Mouse (Mus musculus): ENCODE measurements around the gene Stkld1. TPM values are rescaled to one million over a fixed set of nuclear protein-coding genes. Genes with fewer than 3 reads are reported as not detected.

Stkld1 gene
- total RNA-seq, 2 experiments from 2014 or later: not detected

DNA sequence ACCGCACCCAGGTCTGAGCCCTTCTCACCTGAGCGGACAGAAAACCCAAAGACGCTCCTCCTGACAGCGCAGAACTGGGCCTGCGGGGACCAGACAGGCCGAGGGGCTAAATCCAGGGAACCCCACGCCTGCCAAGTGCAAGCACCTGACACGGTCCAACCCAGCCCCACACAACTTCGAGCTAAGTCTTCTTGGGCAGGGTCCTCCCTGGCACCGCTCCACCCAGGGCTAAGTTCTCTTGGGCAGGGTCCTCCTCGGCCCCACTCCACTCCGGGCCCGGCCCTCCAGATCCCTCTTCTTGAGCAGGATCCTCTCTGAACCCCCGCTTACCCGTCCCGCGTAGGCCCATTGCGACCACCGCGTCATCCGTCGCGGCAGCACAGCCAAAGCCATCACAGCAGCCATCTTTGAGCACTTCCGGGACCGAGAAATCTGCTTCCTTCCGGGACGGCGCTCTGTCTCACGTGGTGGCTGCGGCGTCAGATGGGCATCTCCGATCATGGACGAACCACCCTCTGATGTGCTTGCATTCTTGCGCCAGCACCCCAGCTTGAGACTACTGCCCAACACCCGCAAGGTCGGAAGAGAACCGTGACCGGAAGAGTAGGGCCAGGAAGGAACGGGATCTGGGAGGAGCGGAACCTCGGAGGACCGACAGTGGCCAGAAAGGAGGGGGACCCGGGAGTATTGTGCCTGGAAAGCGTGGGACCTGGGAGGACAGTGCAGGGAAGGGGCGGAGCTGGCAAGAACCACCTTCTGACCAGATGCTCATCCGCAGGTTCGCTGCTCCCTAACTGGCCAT, 17.7 kb upstream of the Stkld1 start, which contains the start of the genes Surf2 and Surf1:
Gene Surf2, plus strand, starts transcription at position 441 of the 802 bp plus-strand sequence.
Gene Surf1, minus strand, starts transcription at position 604 of the 802 bp plus-strand sequence.
- DNase-seq: peak; percentile 77

DNA sequence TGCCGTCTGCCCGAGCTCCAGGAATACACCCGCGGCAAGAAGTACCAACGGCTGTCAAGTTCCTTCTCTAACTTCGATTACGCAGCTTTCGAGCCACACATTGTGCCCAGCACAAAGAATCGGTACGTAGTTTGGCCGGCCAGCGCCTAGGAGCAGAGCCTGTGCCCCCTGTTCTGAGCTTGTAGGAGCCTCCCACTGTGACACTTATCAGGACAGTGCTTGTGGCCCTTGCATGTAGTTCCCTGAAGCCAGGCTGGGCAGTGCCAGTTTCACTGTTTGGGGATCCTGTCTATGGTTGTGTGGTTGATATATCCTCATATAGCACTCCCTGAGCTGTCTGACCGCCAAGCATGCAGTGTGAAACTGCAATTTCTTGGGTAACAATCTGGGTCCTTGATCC, 17.1 kb upstream of the Stkld1 start:
- DNase-seq: no peak

DNA sequence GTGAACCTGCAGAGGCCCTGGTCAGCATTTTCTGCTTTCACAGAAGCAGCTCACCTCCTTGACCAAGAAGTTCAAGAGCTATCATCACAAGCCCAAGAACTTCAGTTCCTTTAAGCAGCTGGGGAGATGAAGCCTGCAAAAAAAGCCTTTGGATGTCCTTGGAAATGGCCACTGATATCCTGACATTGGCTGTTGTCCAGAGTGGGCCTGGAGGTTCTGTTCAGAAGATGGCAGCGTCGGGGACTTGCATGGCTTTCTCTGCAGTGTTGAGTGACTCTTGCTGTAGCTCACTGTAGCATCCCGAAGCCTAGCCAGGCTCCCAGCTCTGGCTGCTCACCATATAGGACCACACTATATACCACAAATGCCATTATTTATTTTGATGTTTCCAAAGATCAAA, 14.2 kb upstream of the Stkld1 start:
- no peak for DNase-seq

DNA sequence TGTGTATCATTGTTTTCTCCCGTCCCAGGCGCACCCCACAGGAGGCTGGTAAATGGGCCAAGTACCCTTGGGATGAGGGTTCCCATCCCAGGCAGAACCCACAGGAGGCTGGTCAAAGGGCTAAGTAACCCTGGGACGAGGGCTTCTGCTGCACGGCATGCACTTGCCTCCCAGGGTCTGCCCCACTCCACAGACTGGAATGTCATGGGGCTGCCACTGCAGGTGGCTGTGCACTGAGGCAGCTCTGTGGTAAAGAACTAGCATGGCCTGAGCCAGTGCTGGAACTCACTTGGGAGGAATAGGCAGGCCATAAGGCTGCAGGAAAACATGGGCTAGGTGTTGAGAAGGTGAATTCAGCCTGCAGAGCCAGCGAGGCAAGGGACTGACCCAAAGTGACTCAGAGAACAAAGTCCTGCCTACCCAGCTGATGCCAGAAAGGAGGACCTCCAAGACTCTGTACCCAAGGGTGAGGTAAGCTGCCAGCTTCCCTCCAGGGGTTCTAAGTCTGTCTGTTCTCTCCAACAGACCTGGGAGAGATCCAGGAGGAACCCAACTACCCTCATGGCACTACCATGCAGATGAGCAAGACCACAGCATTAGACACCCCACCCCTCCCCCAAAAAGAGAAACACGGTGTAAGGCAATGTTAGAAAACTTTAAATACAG, 13.5 kb upstream of the Stkld1 start:
- DNase-seq: no peak

DNA sequence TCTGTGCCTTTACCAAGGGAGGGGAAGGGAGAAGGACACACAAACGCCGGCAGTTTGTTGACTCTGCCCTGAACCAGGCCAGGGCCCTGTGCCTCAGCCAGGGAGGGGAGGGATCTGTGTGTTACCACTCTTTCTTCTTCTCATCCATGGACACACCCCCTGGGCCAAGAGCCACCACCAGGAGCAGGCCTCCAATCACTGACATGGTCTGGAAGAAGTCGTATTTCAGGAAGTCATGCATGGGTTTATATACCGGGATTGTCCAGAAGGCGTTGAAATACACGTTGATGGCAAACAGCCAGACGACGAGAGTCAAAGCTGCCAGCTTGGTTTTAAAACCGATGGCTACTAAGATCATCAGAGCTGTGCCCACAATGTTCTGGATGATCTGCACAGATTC, 12.1 kb upstream of the Stkld1 start:
- peak; percentile 42 for DNase-seq

DNA sequence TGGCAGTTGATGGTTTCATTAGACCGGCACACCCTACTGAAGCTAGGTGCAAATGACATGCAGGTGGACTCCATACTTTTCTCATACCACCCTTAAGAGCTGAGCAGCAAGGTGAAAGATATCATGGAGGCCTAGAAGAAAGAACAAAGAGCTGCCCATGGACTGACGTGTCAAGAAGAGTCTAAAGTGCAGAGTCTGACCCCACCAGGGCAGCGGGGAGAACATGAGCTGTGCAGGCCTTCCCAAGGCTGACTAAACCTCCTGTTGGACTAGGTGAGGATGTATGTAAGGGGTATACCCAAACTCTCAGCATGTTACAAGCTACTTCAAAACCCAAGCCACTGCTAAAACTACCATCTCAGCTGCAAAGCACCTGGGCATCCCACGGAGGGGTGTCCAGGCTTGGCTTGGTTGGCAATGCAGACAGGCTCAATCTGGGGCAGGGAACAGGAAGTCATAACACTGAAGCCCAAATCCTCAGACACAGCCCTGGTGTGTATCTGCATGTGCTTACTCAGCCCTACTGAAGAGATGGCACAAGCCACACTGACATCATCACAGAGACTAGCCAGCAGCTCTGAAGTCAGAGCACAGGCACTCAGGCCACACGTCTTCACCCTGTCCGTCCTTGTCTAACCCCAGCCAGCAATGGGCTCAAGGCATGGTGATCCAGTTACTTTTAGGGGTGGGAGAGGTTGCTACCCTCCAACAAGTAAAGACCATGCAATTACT, 5.9 kb upstream of the Stkld1 start:
- no peak for DNase-seq

DNA sequence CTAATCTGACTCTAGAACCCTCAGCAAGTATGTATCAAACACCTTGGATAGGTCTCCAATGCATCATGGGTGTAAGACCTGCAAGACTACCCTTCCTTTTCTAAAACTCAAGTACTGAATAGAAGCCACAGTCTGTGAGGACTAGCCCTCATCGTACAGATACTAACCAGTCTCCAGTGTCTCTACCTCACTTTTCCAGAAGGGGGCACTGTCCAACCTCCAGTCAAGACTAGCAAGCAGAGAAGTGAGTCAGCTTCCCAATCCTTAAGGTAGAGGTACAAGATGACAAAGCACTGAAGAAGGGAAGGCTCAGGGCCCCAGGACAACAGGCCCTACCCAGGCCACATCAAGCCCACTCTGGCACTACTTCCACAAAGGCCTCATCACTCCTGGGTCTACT, 3.5 kb upstream of the Stkld1 start:
- peak; percentile 77 for DNase-seq

DNA sequence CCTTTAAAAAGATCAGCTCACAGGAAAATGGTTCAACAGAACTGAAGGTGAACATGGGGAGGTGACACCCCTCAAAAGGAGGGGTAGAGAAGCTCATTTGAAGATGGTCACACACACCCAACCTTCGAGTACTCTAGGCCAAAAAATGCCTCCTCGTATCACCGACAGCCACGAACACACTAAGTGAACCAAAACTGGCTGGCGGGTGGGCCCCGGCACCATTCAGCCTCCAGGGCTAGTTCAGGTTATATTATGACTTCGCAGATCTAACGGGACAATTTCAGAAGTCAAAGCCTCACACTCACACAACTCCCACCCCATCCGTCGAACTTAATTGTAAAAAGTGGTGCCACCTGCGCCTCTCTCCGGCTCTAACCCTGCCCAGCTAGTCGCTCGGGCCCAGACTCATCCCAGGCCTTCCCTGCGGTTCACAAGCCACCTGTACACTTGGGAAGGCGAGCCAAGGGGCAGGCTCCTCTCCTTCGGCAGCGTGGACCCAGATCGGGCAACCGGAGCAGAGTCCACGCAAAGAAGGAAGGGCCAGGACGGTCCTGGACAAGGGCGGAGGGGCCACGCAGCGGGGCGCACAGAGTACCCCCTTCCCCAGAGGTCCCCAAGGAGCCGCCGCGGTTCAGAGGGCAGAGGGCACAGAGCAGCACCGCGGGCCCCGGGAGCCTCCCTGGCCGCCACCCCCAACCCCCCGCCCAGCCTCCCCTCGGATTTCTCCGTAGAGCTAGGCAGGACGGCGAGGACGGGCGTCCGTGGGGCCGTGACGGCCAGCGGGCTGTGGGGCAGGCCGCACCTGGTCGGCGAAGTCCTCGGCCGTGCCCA, 1.2 kb upstream of the Stkld1 start:
- DNase-seq: peak; percentile 57

DNA sequence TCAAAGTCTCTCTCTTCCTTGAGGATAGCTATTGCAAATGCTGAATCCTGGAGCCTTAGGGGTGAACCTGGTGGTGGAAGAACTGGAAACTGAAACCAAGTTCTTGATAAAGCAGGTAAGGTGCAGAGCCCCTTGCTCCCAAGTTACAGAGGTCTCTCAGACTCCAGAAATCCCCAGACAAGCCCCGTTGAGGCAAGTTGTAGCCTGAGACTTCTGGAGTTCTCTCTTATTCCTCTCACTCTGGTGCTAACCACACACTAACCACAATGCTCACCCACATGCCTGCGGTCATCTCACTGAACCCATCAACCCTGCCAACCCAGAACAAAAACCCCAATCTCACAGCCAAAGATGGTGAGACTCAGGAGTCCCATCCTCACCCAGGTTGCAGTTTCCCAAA, 1.4 kb downstream of the Stkld1 start:
- DNase-seq: no peak

DNA sequence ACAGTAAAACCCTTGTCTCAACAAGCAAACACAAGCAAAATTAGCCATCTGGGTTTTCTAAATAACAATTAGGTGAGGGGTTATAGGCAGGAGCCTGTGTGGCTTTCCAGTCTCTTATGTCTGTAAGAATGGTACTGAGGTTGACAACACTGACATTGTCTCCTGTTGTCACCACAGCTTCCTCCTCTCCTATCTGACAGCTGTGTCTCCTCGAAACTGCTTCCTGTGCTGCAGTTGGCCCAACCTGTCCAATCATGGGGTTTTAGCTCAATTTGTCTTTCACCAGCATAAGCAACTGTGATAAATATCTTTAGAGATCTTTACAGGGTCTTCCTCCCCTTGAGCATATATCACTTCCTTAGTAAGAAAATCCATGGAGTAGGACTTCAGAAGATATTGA, 2.6 kb downstream of the Stkld1 start:
- DNase-seq: no peak

DNA sequence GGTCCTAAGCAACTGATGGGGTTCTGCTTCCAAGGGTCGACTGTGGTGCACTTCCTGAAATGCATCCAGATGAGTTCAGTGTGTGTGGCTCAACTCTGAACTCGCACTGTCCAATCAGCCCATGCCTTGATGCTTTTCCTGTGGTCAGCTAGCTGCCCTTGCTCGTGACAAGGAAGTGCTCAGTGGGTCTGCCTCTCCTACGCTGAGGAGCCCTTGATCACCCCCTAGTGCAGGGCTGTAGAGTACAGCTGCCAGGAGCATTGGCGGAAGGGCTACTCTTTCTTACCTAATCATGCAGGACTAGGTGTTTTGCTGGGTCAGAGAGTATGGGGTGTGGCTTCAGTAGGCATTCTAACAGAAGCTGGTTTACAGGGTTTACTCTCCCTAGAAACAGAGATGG, 7.7 kb downstream of the Stkld1 start:
- no peak for DNase-seq

DNA sequence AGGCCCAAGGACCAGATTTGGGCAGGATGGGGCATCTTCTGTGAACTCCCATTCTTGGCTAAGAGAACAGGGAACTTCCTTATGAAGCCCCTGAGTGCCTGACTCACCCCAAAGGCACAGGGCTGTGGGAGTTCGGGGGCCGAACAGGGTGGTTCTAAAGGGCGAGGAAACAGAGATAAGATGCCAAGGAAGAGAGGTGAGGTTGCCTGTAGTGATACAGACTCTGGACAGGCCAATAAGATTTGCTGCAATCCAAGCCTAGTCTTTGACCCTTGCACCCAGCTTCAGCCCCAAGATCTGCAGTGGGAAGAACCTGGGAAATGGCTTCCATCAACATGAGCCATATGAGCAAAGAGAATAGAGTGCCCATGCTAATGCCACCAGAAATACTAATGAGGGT, 9.4 kb downstream of the Stkld1 start:
- DNase-seq: no peak

DNA sequence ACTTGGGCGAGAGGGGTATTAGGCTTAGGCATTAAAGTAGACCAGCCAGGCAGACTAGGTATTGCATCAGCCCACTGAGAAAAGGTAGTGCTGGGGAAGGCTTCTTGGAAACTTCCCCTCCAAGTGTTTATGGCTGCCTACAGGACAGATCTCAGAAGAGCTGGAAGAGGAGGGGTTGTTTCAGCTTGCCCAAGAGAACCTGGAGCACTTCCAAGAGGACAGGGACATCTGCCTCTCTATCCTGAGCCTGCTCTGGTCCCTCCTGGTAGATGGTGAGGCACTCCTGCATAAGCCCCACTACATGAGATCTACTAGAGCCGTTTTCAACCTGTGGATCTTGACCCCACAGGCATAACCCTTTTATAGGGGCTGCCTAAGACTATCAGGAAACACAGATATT, 16.6 kb downstream of the Stkld1 start:
- DNase-seq: no peak

DNA sequence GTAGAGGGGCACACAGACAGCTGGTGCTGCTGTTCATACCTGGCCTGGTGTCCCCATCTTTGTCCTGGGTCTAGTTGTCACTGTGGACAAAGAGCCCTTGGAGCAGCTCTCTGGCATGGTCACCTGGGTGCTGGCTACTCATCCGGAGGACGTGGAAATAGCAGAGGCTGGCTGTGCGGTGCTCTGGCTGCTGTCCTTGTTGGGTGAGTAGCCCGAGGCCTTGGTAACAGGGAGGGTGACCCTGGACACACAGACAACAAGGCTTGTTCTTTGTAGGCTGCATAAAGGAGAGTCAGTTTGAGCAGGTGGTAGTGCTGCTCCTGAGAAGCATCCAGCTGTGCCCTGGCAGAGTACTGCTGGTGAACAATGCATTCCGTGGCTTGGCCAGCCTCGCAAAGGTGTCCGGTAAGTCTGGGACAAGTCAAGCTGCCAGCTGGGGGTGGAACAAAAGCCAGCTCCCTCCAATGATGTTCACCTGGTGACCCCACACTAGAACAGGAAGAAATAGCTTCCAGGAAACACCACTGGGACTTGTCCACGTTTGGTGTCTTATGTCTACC, 17.6 kb downstream of the Stkld1 start:
- DNase-seq: no peak

DNA sequence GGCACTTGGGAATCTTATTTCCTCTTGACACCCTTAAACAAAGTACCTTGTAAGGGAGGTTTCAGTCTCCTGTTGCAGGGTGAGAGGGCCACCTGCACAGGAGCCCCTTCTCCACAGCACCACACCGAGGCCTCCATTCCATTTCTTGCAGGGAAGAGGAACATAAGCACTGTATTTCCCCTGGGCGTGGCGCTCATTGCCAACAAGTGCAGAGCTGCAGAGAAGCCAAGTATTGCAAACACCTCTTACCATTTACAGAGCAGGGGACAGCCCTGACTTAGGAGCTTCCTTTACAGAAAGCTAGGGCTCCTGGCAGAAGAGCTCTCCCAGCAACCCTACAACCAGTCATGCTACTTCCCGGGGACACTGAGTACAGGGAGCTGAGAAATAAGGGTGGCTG, 18.3 kb downstream of the Stkld1 start:
- DNase-seq: no peak

DNA sequence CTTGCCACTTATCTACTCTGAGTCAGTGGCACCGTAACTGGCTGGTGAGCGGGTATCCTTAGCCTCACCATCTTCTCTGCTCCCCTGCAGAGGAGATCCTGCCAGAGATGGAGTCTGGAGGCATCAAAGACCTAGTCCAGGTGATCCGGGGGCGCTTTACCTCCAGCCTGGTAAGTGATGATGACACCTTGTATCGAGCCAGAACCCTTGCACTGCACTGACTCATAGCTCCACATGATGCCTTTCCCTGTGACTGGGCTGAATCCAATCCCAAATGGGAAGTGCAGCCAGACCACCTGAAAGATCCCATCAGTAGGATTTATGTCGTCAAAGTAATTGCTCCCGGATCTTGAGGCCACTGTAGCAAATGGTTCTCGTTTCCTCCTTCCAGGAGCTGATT, 19.0 kb downstream of the Stkld1 start:
- no peak for DNase-seq

DNA sequence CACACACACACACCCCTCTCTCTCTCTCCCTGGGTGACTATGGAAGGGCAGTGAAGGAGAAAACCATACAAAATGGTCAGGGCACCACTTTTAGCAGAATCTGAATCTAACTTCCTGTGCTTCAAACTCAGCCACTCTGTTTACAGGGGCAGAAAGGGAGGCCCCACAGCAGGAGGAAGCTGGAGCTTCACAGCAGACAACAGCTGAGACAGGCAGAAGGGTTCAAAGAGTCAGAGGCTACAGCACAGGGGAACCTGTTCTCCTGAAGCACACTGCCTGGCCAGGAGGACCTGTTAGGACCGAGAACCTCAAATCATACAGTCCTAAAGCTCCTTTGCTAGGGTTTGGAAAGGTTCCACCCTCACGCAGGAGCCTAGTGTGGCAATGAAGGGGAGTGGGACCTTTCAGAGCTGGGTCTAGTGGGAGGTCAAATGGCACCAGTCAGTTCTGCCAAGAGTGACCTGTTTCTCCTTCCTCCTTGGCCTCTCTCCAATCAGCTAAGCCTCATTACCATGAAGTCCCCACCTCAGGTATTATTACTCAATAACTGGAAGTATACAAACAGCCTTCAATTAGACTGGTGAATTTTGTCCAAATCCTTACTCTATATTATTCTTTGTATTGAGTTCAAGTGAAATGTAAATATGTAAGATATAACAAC, 21.0 kb downstream of the Stkld1 start:
- no peak for DNase-seq

DNA sequence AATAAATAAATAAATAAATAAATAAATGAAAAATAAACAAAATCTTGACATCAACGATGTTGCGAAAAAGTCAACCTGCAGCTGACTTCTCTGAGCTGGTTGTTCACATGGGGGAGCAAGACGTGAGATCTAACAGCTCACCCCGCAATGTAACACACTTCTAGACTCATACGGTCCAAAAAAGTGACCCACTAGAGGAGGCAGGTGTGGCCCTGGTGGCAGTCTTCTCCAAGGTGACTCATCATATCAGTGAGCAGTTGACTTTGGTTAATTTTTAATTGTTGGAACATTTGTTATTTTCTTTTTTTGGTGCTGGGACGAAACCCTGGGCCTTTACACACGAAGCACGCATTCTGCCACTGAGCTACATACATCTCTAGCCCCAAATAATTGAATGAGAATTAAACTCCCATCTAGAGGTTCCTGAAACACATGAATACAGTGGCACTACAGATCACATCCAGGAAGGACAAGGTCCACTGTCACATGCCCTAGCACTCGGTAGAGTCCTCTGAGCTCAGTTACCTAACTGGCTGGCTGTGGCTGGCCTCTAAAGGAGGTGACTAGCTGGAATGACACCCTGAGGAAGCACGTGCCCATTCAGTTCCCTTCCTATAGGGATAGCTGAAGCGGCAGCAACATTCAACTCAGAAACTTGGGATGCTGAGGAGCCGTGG, 23.1 kb downstream of the Stkld1 start:
- no peak for DNase-seq

DNA sequence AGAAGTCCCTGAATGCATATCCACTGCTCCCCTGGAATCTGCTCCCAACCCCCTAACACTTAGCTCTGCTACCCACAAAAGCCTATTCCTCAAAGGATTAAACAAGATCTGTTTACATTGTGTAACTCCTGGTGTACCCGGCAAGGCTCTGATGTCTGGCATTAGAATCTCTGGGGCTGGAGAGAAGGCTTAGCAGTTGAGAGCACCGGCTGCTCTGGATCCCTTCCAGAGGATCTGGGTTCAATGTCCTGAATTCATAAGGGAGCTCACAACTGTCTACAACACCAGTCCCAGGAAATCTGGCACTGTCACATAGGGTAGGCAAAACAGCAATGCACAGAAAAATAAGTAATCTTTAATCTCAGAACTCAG, 23.6 kb downstream of the Stkld1 start:
- no peak for DNase-seq

DNA sequence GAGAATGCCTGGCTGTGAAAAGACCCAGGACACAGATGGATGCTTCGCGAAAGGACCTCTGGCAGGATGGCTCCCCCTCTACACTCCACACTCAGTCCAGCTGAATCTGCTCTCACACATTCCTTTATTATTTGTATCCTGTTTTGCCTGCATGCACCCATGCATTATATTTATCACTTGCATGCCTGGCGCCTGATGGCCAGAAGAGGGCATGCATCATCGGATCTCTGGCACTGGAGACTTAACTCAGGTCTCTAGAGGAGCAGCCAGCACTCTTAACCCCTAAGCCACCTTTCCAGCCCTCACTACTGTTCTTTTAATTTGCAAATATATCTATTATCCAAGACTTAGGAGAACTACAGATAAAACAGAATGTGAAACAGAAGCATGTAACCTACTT, 26.9 kb downstream of the Stkld1 start:
- no peak for DNase-seq

Data from heart, postnatal 4 days (tissue).